Mouse (Mus musculus) brown adipose tissue, adult 24 weeks (tissue): ENCODE measurements around the gene Pigq. TPM values are rescaled to one million over a fixed set of nuclear protein-coding genes. Genes with fewer than 3 reads are reported as not detected.
A peak's percentile ranks its signal among the peaks of the same experiment; 100 is the strongest.

Source experiments
- H3K27ac ChIP-seq: fragments of 200-500 bp; replicated peaks from 2 replicates; pipeline ENCODE4 v1.5.1; 2012; ENCODE audit warnings: low read depth, mild to moderate bottlenecking, low read length
- H3K4me1 ChIP-seq: fragments of 200-500 bp; 2 replicates; pipeline ENCODE4 v1.6.1; 2012; ENCODE audit warnings: low read length, mixed read lengths; ENCODE audit not compliant: control insufficient read depth, insufficient read depth, insufficient read length
- H3K4me3 ChIP-seq: fragments of 200-500 bp; 2 replicates; pipeline ENCODE4 v1.5.1; 2012; ENCODE audit warnings: low read depth, mild to moderate bottlenecking, low read length, moderate library complexity; ENCODE audit not compliant: insufficient read depth
- polyA plus RNA-seq: library from polyadenylated mRNA; stranded (reverse); fragments of >200 nt; gene quantifications from 2 replicates; pipeline ENCODE4 v1.2.4, GENCODE M21; 2012; ENCODE audit not compliant: missing spikeins, insufficient read depth, insufficient read length

The Pigq gene
- polyA plus RNA-seq, 1 experiment = 109 TPM

DNA sequence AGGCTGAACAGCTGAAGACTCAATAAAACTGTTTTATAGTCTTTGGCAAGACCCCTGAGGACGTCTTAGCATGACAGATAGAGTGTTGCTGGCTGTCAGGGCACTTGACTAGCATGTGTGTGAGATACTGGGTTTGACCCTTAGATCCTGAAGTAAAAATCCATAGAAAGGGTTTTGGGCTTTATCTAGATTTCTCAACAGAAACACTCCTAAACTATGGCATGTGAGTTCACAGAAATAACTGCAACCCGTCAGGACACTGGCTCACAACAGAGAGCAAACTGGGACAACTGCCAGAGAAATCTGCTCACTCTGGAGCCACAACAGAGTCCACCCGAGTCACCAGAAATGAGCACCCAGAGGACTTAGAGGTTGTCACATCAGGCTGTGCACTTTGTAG, 22.9 kb upstream of the Pigq start:
- Histone ChIP-seq H3K4me3 (no peak overlapping the region), H3K4me1 (no peaks in the 10 kb centered on the region; the same call in 1 of the 2 replicates), H3K27ac (no peak overlapping the region)

GRCm38 (mm10) chr17:25964271-25964670, 19.5 kb upstream of the Pigq start:
- Histone ChIP-seq H3K4me1 (no peaks in the 10 kb centered on the region; the same call in 1 of the 2 replicates), H3K27ac (no peak overlapping the region), H3K4me3 (no peak overlapping the region)

DNA sequence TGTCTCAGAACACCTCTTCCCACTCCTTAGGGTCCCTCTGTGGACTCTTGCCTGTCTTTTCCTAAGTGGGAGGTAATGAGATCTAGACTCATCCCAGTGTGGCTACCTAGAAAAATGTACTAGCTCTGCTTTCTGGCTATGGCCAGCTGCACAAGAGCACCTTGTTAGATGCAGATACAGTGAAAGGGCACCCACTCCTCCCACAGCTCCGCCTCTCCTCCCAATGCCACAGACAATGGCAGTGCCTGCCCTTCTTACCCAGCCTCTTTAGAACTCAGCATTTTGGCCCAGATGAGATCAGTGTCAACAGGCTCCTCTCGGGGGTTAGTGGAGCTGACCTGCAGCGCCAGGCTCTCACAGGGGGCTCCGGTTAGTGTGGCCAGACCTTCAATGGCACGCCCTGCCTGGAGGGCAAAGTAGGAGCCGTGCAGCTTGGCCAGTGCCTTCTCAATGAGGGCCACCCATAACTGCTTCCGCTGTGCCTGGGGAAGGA, 17.7 kb upstream of the Pigq start:
- Histone ChIP-seq H3K4me1 (no peaks in the 10 kb centered on the region), H3K27ac (no peak overlapping the region), H3K4me3 (no peak overlapping the region)

DNA sequence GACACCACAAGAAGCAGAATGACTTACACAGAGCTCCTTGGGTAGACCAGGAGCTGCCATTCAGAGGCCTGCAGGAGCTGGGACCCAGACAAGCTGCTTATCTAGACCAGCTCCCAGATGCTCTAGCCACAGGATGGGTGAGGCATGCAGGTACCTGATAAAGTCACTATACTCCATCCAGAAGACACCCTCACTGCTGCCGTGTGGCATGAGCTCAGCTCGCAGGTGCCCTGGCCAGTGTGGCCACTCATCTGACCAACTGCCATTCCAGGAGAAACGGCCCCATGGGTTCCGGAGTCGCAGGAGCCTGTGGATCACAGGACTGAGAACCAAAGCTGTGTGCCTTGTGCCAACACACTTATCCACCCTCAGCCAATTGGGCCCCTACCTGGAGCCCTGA, 16.8 kb upstream of the Pigq start:
- Histone ChIP-seq H3K4me3 (no peak overlapping the region), H3K27ac (no peak overlapping the region), H3K4me1 (no peaks in the 10 kb centered on the region)

- no peak overlapping the region for H3K4me3 ChIP-seq
- no peak overlapping the region for H3K27ac ChIP-seq
- no peaks in the 10 kb centered on the region for H3K4me1 ChIP-seq
Measured at GRCm38 (mm10) chr17:25959630-25960467, 15.1 kb upstream of the Pigq start.

GRCm38 (mm10) chr17:25958771-25959494, 14.2 kb upstream of the Pigq start:
- no peak overlapping the region for H3K4me3 ChIP-seq
- no peaks in the 10 kb centered on the region for H3K4me1 ChIP-seq
- no peak overlapping the region for H3K27ac ChIP-seq

GRCm38 (mm10) chr17:25957586-25958051, 12.9 kb upstream of the Pigq start:
- H3K27ac ChIP-seq = no peak overlapping the region
- H3K4me3 ChIP-seq = no peak overlapping the region
- no peaks in the 10 kb centered on the region for H3K4me1 ChIP-seq

- Histone ChIP-seq H3K27ac (no peak overlapping the region), H3K4me1 (no peaks in the 10 kb centered on the region), H3K4me3 (no peak overlapping the region)
Measured at GRCm38 (mm10) chr17:25956631-25957030, 11.9 kb upstream of the Pigq start.

- no peak overlapping the region for H3K27ac ChIP-seq
- no peaks in the 10 kb centered on the region for H3K4me1 ChIP-seq
- no peak overlapping the region for H3K4me3 ChIP-seq
Measured at GRCm38 (mm10) chr17:25956201-25956600, 11.5 kb upstream of the Pigq start.

GRCm38 (mm10) chr17:25955736-25956135, 11.0 kb upstream of the Pigq start:
- Histone ChIP-seq H3K4me3 (no peak overlapping the region), H3K27ac (no peak overlapping the region), H3K4me1 (no peaks in the 10 kb centered on the region)

DNA sequence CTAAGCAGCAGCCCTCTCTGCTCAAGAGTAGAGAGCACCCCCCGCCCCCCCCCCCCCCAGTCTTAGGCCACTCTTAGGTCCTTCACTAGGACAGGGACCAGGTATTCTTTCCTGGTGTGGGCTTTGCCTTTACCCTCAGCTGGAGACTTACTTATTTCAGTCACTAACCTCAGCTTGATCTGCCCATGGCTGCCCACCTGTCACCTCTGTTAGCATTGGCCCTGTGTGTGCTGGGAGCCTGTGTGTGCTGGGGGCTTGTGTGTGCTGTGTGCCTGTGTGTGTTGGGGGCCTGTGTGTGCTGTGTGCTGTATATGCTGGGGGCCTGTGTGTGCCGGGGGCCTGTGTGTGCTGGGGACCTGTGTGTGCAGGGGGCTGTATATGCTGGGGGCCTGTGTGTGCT, 9.9 kb upstream of the Pigq start:
- Histone ChIP-seq H3K27ac (no peak overlapping the region), H3K4me1 (no peaks in the 10 kb centered on the region)

DNA sequence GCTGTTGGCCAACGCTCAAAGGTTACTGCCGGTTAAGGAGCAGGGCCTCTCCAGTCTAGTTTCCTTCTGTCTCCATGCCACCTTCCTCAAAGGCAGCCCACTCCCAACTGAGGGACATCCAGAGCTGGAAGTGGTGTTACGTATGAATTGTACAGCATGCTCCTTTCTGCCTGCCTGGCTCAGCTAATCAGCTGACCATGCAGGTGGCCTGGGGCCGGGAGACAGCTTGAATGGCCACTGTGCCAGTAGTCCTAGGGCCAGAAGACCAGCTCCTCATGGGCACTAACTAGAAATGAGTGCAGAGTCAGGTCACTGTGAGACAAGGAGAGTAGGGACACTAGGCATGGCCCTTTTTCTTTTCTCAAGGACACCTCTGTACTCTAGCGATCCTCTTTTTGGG, 8.4 kb upstream of the Pigq start:
- no peaks in the 10 kb centered on the region for H3K4me1 ChIP-seq
- H3K27ac ChIP-seq = no peak overlapping the region

More for the DNA sequence above, 9.9 kb upstream of the Pigq start:
- no peak overlapping the region for H3K4me3 ChIP-seq

DNA sequence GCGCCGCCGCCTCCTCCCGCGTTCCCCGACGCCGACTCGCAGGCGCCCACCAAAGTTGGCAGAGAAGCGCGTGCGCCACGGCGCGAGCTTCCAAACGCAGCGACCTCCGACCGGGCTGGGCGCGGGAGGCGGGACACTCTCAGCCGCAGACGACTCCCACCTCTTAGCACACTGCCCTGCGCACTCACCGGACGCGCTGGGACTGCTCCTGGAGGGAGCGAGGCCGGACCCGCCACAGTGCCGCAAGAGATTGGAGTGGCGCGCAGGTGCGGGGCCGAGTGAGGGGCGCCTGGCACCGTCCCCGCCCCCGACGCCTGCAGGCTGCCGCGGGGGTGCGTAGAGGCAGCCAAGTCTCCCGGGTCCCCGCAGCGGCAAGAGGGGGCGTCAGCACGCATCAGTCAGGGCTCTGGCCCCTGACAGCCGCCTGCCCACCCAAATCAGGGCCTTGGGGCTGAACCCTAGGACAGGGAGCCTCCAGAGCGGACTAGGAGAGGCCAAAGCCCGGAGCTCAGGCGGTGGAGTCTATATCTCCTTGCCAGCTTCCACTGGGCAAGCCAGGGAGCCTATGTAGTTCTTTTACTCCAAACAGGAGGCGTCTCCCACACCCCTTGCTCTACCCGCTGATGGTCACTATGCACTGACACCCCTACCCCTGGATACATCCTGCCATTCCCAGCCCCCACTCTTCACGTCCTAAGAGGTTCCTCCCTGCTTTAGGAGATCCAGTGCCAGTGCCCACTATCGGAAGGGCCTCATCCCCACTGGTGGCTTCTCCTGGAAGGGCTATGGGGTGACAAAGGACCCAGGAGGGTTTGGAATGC, 7.3 kb upstream of the Pigq start, which contains the start of gene A930017K11Rik:
A930017K11Rik (minus strand) TSS at position 763 of the 821 bp plus-strand sequence.
- Histone ChIP-seq H3K4me1 (no peaks in the 10 kb centered on the region), H3K4me3 (peak within 1 kb of the TSS; percentile 31), H3K27ac (no peak within 1 kb of the TSS)

More for the DNA sequence above, 8.4 kb upstream of the Pigq start:
- no peak overlapping the region for H3K4me3 ChIP-seq

DNA sequence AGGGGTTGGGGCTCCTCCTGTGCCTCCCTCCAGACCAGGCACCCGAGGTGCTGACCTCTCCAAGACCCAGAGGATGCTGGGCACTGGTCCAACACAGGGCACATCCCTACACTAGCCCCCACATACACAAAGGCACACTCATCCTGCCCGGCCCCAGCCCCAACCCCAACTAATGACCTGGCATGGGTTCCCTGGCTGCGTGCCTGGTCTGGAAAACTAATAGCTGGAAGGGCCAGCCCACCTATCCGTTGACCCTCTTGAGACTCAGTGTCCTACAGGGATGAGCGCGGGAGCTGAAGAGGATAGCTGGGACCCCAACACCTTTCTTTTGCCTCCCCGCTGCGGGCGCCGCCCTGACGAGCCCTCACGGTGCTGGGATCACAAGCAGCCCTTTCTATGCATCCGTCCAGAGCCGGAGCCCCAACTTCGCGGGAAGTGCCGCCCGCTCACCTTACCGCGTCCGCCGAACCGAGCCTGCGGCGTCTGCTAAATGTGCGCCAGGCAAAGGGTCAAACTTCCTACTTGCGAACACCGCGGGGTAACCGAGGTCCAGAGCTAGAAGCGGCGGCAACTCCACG, 6.6 kb upstream of the Pigq start:
- H3K4me1 ChIP-seq = no peaks in the 10 kb centered on the region
- peak overlapping the region; percentile 31 for H3K4me3 ChIP-seq
- no peak overlapping the region for H3K27ac ChIP-seq
